In the genomic region with DNA sequence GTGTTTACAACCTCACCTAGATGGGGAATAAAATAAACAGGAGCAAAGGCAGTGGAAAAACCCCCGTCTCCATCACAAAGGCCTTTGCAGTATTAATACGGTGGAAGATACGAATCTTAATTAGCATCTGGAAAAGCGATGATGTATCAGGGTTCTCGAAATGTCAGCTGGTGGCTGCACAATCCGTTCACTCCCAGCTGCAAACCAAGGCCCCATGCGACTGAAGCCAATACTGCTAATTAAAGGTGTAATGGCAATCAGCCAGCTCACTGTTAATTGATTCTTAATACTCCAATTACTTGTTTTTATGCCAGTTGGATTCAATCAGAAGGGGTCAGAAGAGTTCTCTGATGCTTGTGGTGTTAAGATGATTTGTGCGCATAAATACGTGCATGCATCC, we compare ENCODE assay signal across 22 mouse cellular contexts. TPM values are rescaled to one million over a fixed set of nuclear protein-coding genes. Genes with fewer than 3 reads are reported as not detected.
DNase-seq lines count a peak whose midpoint lies in the region; ATAC-seq and TF ChIP-seq lines count a peak whose summit lies in the region.
"Had no signal": no experiment of that assay in that cellular context is flagged by ENCODE, and none has a peak within 500 bp of the region (broad histone marks: within the 10 kb centered on the region; RNA-seq: fewer than 3 reads in every experiment).

No protein-coding gene starts in this region.

- WGBS in forebrain, embryonic 13.5 days, result 25% methylated on average over 9 of the region's 9 CpGs
- WGBS in forebrain, embryonic 11.5 days, result 59% methylated on average over 9 of the region's 9 CpGs
- WGBS in midbrain, embryonic 11.5 days, result 89% methylated on average over 9 of the region's 9 CpGs
- WGBS in midbrain, embryonic 16.5 days, result 54% methylated on average over 9 of the region's 9 CpGs
- 27% methylated on average over 9 of the region's 9 CpGs for WGBS in forebrain, embryonic 14.5 days
- WGBS in midbrain, postnatal 0 days, result 61% methylated on average over 9 of the region's 9 CpGs

- H3K27ac ChIP-seq in forebrain, embryonic 13.5 days, result peak overlapping the region; percentile 55
- H3K27ac ChIP-seq in forebrain, embryonic 11.5 days (ENCODE audit: low read depth, low read length), result no peak overlapping the region
- no peak overlapping the region for H3K27ac ChIP-seq in midbrain, embryonic 11.5 days (ENCODE audit: low read depth, low read length)
- no peak overlapping the region; the same call in 1 of the 2 replicates for H3K27ac ChIP-seq in midbrain, embryonic 16.5 days (ENCODE audit: low read length)
- peak overlapping the region; percentile 36; the same call in 1 of the 2 replicates for H3K27ac ChIP-seq in forebrain, embryonic 14.5 days (ENCODE audit: low read depth, low read length)
- peak overlapping the region; percentile 26; the same call in 1 of the 2 replicates for H3K27ac ChIP-seq in midbrain, postnatal 0 days (ENCODE audit: low read depth, low read length)
- H3K27ac ChIP-seq: heart, embryonic 10.5 days had no signal

- H3K9ac ChIP-seq in forebrain, embryonic 13.5 days, result no peak overlapping the region
- H3K9ac ChIP-seq in forebrain, embryonic 11.5 days (ENCODE audit: low read length), result no peak overlapping the region
- no peak overlapping the region for H3K9ac ChIP-seq in midbrain, embryonic 11.5 days (ENCODE audit: low read length)
- H3K9ac ChIP-seq in midbrain, embryonic 16.5 days (ENCODE audit: low read depth, low read length), result no peak overlapping the region
- H3K9ac ChIP-seq in forebrain, embryonic 14.5 days (ENCODE audit: low read length), result no peak overlapping the region
- no peak overlapping the region for H3K9ac ChIP-seq in midbrain, postnatal 0 days (replicated peaks; ENCODE audit: low read length, poor library complexity, severe bottlenecking)
- H3K9ac ChIP-seq: liver, postnatal 0 days; midbrain, embryonic 12.5 days had no signal

- H3K4me1 ChIP-seq in forebrain, embryonic 13.5 days, result peaks cover 19% of the 10 kb centered on the region
- H3K4me1 ChIP-seq in forebrain, embryonic 11.5 days (replicated peaks; ENCODE audit: control insufficient read depth, insufficient read depth, low read length), result no peaks in the 10 kb centered on the region; the same call in 1 of the 2 replicates
- H3K4me1 ChIP-seq in midbrain, embryonic 11.5 days (ENCODE audit: control insufficient read depth, insufficient read depth, low read length), result no peaks in the 10 kb centered on the region
- H3K4me1 ChIP-seq in midbrain, embryonic 16.5 days (ENCODE audit: control insufficient read depth, insufficient read depth, low read length), result peaks cover 3% of the 10 kb centered on the region; the same call in 1 of the 2 replicates
- peaks cover 8% of the 10 kb centered on the region for H3K4me1 ChIP-seq in forebrain, embryonic 14.5 days (ENCODE audit: control insufficient read depth, insufficient read depth, low read length)
- H3K4me1 ChIP-seq in midbrain, postnatal 0 days (ENCODE audit: insufficient read depth, low read length), result no peaks in the 10 kb centered on the region
- H3K4me1 ChIP-seq: heart, embryonic 10.5 days had no signal

- H3K4me2 ChIP-seq in forebrain, embryonic 13.5 days, result no peak overlapping the region
- H3K4me2 ChIP-seq in forebrain, embryonic 11.5 days (ENCODE audit: low read depth, low read length, severe bottlenecking), result no peak overlapping the region
- no peak overlapping the region for H3K4me2 ChIP-seq in midbrain, embryonic 11.5 days
- no peak overlapping the region for H3K4me2 ChIP-seq in midbrain, embryonic 16.5 days (ENCODE audit: low read length)
- H3K4me2 ChIP-seq in forebrain, embryonic 14.5 days (ENCODE audit: low read length), result no peak overlapping the region
- H3K4me2 ChIP-seq in midbrain, postnatal 0 days (ENCODE audit: low read depth, low read length, poor library complexity, severe bottlenecking), result no peak overlapping the region
- H3K4me2 ChIP-seq: liver, embryonic 11.5 days; midbrain, embryonic 12.5 days had no signal

- no peaks in the 10 kb centered on the region for H3K9me3 ChIP-seq in forebrain, embryonic 13.5 days (replicated peaks)
- no peaks in the 10 kb centered on the region for H3K9me3 ChIP-seq in forebrain, embryonic 11.5 days (ENCODE audit: control insufficient read depth, low read length)
- H3K9me3 ChIP-seq in midbrain, embryonic 11.5 days (ENCODE audit: control insufficient read depth, low read length), result no peaks in the 10 kb centered on the region
- no peaks in the 10 kb centered on the region for H3K9me3 ChIP-seq in midbrain, embryonic 16.5 days (replicated peaks; ENCODE audit: control insufficient read depth, low read length, poor library complexity, severe bottlenecking)
- H3K9me3 ChIP-seq in forebrain, embryonic 14.5 days (replicated peaks; ENCODE audit: control insufficient read depth, low read length), result no peaks in the 10 kb centered on the region
- no peaks in the 10 kb centered on the region for H3K9me3 ChIP-seq in midbrain, postnatal 0 days (ENCODE audit: low read length)
- H3K9me3 ChIP-seq: heart, embryonic 10.5 days; midbrain, embryonic 12.5 days had no signal

- no peaks in the 10 kb centered on the region for H3K27me3 ChIP-seq in forebrain, embryonic 13.5 days
- no peaks in the 10 kb centered on the region for H3K27me3 ChIP-seq in forebrain, embryonic 11.5 days (ENCODE audit: control insufficient read depth, insufficient read depth, low read length)
- H3K27me3 ChIP-seq in midbrain, embryonic 11.5 days (ENCODE audit: control insufficient read depth, insufficient read depth, low read length), result no peaks in the 10 kb centered on the region
- no peaks in the 10 kb centered on the region for H3K27me3 ChIP-seq in midbrain, embryonic 16.5 days (ENCODE audit: control insufficient read depth, insufficient read depth, low read depth, low read length)
- no peaks in the 10 kb centered on the region for H3K27me3 ChIP-seq in forebrain, embryonic 14.5 days (replicated peaks; ENCODE audit: control insufficient read depth, insufficient read depth, low read length)
- H3K27me3 ChIP-seq in midbrain, postnatal 0 days (ENCODE audit: insufficient read depth, low read length), result no peaks in the 10 kb centered on the region
- H3K27me3 ChIP-seq: midbrain, embryonic 12.5 days had no signal

- H3K4me3 ChIP-seq in forebrain, embryonic 13.5 days, result no peak overlapping the region
- no peak overlapping the region for H3K4me3 ChIP-seq in forebrain, embryonic 11.5 days (ENCODE audit: low read depth, low read length)
- no peak overlapping the region for H3K4me3 ChIP-seq in midbrain, embryonic 11.5 days (ENCODE audit: low read depth, low read length)
- no peak overlapping the region for H3K4me3 ChIP-seq in midbrain, embryonic 16.5 days (ENCODE audit: low read depth, low read length)
- no peak overlapping the region for H3K4me3 ChIP-seq in forebrain, embryonic 14.5 days (ENCODE audit: low read depth, low read length)
- no peak overlapping the region for H3K4me3 ChIP-seq in midbrain, postnatal 0 days (ENCODE audit: low read depth, low read length)
- H3K4me3 ChIP-seq: heart, embryonic 10.5 days; midbrain, embryonic 12.5 days had no signal

- no peak for DNase-seq in forebrain, embryonic 11.5 days (ENCODE audit: low spot score)
- DNase-seq in midbrain, embryonic 11.5 days (ENCODE audit: low spot score, missing footprints), result peak; percentile 78
- peak; percentile 64 for DNase-seq in forebrain, embryonic 14.5 days (ENCODE audit: low spot score)
- DNase-seq in midbrain, postnatal 0 days (ENCODE audit: low spot score), result peak; percentile 40
- DNase-seq in right cerebral cortex, postnatal 4 days, result no peak
- DNase-seq in layer of hippocampus, adult 18-20 months (ENCODE audit: low spot score in 2 of 2), result no peak
- DNase-seq: adrenal gland, postnatal 14 days; cerebellum, adult 8-10 months; kidney, postnatal 25 days; layer of hippocampus, postnatal 36 days; liver, postnatal 0 days; retina, postnatal 1 day had no signal

- no peak for TF ChIP-seq CTCF in midbrain, postnatal 0 days (IDR thresholded peaks at IDR 0.05)

- no peaks in the 10 kb centered on the region for H3K36me3 ChIP-seq in forebrain, embryonic 13.5 days (ENCODE audit: poor library complexity, severe bottlenecking)
- H3K36me3 ChIP-seq in forebrain, embryonic 11.5 days (ENCODE audit: control insufficient read depth, insufficient read depth, low read length), result no peaks in the 10 kb centered on the region
- H3K36me3 ChIP-seq in midbrain, embryonic 11.5 days (ENCODE audit: control insufficient read depth, insufficient read depth, low read length), result no peaks in the 10 kb centered on the region
- H3K36me3 ChIP-seq in midbrain, embryonic 16.5 days (ENCODE audit: control insufficient read depth, insufficient read depth, low read length), result no peaks in the 10 kb centered on the region
- H3K36me3 ChIP-seq in forebrain, embryonic 14.5 days (ENCODE audit: control insufficient read depth, insufficient read depth, low read length), result no peaks in the 10 kb centered on the region
- H3K36me3 ChIP-seq in midbrain, postnatal 0 days (ENCODE audit: insufficient read depth, low read length), result no peaks in the 10 kb centered on the region
- H3K36me3 ChIP-seq: heart, embryonic 10.5 days; midbrain, embryonic 12.5 days had no signal

- peak; percentile 58; the same call in 1 of the 2 replicates for ATAC-seq in forebrain, embryonic 13.5 days
- no peak; the same call in 1 of the 2 replicates for ATAC-seq in forebrain, embryonic 11.5 days (replicated peaks; ENCODE audit: low FRiP score)
- ATAC-seq in midbrain, embryonic 11.5 days (ENCODE audit: low FRiP score), result no peak
- no peak for ATAC-seq in midbrain, embryonic 16.5 days
- peak; percentile 44; the same call in 1 of the 2 replicates for ATAC-seq in forebrain, embryonic 14.5 days
- no peak for ATAC-seq in midbrain, postnatal 0 days (ENCODE audit: low FRiP score)
- ATAC-seq: intestine, postnatal 0 days; liver, postnatal 0 days; lung, postnatal 0 days had no signal

RNA-seq across cellular contexts. Expression of a gene that starts 14.9 kb away (rescaled TPM):
- 0.18 and 0.25 TPM in 2 replicates for polyA plus RNA-seq in forebrain, embryonic 13.5 days (2015; fragmentation: Nextera tagmentation; extraction: Ambion mirVana)
- 0.07 TPM in 1 of 2 replicates, not detected in the other for polyA plus RNA-seq in forebrain, embryonic 11.5 days (2014; fragmentation: Nextera tagmentation; extraction: Ambion mirVana)
- polyA plus RNA-seq in midbrain, embryonic 11.5 days (2014; fragmentation: Nextera tagmentation; extraction: Ambion mirVana), result not detected in 2 replicates
- 0.16 and 0.32 TPM in 2 replicates for polyA plus RNA-seq in midbrain, embryonic 16.5 days (2015; fragmentation: Nextera tagmentation; extraction: Ambion mirVana)
- polyA plus RNA-seq in forebrain, embryonic 14.5 days (2014; fragmentation: Nextera tagmentation; extraction: Ambion mirVana), result 0.09 and 0.17 TPM in 2 replicates
- total RNA-seq in midbrain, postnatal 0 days (2014; rRNA removed), result 0.44 and 1.1 TPM in 2 replicates
- 0.14 and 0.32 TPM in 2 replicates for polyA plus RNA-seq in midbrain, postnatal 0 days (2015; fragmentation: Nextera tagmentation; extraction: Ambion mirVana)
- total RNA-seq in layer of hippocampus, adult 18-20 months (2021), result under 1 TPM; 0.64 to 0.94 TPM
- total RNA-seq: adrenal gland, postnatal 14 days; gastrocnemius, adult 8-10 months had no signal
- polyA plus RNA-seq: embryonic facial prominence, embryonic 14.5 days; intestine, postnatal 0 days; limb, embryonic 11.5 days; liver, embryonic 11.5 days; liver, postnatal 0 days; midbrain, embryonic 12.5 days had no signal

Comparison
In these comparisons a context has a peak if more than half of its experiments do, and no peak if none do; other contexts are left out.
1. ATAC-seq: peak in forebrain, embryonic 13.5 days (single experiment) and forebrain, embryonic 14.5 days (single experiment); none in forebrain, embryonic 11.5 days (single experiment), midbrain, embryonic 11.5 days (single experiment), midbrain, embryonic 16.5 days (single experiment) and midbrain, postnatal 0 days (single experiment).
2. H3K27ac ChIP-seq: peak in forebrain, embryonic 13.5 days (single experiment), forebrain, embryonic 14.5 days (single experiment) and midbrain, postnatal 0 days (single experiment); none in forebrain, embryonic 11.5 days (single experiment), midbrain, embryonic 11.5 days (single experiment) and midbrain, embryonic 16.5 days (single experiment).
3. DNase-seq: peak in midbrain, embryonic 11.5 days (single experiment), forebrain, embryonic 14.5 days (single experiment) and midbrain, postnatal 0 days (single experiment); none in forebrain, embryonic 11.5 days (single experiment), right cerebral cortex, postnatal 4 days (single experiment) and layer of hippocampus, adult 18-20 months (0 of 2).